Mouse (Mus musculus) gastrocnemius, postnatal 36 days (tissue): ENCODE data around the gene Dlx2. TPM values are rescaled to one million over a fixed set of nuclear protein-coding genes. Genes with fewer than 3 reads are reported as not detected.

Source experiments
- DNase-seq, 2 experiments: peaks; one replicate each; pipeline ENCODE4 v3.0.0; 2022
- intact Hi-C: fragments of 180-260 bp; cut with DNase I; formaldehyde crosslinking; loops from one replicate; pipeline ENCODE4 v1.15.1; 2025
- total RNA-seq, 2 experiments: library from RNA; stranded (reverse); gene quantifications; 2 replicates each; pipeline ENCODE4 v1.2.3; 2021

Gene Dlx2
- total RNA-seq, 2 experiments from 2014 or later, result not detected

DNA sequence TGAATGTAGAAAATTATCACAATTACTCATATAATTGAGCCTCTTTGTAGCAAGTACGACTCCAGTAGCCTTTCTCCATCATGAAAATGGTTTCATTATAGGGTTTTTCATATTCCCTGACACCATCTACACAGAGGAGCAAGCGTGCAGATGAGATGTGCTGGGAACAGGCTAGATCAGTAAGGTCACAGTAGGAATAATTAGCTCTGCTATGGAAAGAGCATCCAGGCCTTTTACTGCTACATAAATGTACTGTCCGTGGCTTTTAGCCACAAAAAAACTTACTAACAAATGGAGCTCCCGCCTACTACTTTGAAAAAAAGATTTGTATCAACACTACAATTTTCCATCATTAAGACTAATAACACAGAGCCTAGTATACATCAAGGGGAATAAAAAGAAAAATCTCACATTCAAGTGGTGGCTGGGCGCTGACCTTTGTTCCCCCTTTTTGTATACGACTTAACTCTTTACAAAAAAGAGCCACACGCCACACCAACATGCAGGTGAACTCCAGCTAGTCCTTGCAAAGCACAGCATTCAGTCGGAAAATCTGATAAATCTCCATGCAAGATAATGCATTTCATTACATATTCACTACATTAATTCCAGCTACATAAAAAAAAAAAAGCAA is 29.0 kb downstream of the Dlx2 start:
- intact Hi-C loops, result no loop called here
- DNase-seq, result no peak

DNA sequence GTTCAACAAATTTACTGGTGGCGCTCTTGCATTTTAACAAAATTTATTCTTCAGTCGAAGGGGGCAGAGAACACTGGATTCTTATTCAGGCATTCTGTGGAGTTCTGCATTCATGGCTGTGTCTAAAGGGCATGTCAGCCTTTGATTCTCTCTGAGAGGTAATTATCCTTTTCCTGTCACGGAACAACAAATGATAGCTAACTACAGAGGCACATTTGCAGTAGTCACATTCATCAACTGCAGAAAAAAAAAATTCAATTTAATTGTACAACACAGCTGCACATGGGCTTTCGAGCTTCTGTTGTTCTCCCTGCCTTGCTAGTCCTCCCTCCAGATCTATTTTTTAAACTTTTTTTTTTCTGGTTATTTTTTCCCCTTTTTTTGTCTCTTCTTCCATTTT is 29.6 kb downstream of the Dlx2 start:
- intact Hi-C loops, result no loop called here
- DNase-seq, result no peak

DNA sequence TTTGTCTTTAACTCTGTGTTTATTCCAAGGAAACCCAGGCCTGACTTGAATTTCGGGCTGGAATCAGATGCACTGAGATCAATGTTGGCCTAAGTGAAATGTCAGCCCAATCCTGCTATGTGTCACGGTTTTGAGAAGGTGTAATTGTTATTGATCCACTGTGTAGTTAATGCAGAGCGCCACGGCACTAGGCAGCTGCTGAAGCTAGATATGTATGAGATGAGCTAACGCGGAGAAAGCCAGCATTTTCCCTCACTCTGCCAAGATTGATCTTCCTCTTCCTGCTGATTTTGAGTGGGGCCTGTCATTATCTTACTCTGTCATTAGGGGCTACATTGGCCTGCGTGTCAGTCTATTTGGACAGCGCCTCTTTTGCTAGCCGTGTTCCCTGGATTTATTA is 34.2 kb downstream of the Dlx2 start:
- intact Hi-C loops, result no loop called here
- DNase-seq, result no peak

DNA sequence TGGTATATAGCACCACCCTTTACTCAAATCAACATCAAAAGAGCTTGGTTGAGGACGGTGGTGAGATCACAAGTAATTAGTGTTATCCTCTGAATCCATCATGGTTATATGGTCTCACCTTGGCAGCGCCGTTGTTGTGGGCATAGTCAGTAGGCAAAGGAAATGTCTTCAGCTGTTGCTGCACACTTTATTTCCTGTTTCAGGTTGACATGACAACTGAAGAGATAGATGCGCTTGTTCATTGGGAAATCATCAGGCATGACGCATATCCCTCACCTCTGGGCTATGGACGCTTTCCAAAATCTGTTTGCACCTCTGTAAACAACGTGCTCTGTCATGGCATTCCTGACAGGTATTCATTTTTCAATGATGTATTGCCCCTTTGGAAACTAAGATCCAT is 35.3 kb downstream of the Dlx2 start:
- intact Hi-C loops, result no loop called here
- no peak for DNase-seq

DNA sequence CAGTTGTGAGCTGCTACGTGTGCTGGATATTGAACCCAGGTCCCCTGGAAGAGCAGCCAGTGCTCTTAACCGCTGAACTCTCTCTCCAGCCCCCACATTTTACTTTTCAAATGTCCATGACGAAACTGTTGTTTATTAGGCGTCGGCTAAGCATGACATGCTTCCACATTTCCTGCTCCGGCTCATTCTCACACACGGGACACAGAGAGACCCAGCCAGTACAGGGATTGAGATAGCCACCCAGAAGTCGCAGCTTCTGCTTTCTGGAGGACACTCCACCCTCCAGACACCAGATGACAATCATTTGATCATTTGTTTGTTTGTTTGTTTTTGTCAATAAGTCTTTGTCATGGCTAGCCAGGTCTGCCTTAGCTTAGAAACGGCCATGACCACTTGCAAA is 41.7 kb downstream of the Dlx2 start:
- no peak for DNase-seq

DNA sequence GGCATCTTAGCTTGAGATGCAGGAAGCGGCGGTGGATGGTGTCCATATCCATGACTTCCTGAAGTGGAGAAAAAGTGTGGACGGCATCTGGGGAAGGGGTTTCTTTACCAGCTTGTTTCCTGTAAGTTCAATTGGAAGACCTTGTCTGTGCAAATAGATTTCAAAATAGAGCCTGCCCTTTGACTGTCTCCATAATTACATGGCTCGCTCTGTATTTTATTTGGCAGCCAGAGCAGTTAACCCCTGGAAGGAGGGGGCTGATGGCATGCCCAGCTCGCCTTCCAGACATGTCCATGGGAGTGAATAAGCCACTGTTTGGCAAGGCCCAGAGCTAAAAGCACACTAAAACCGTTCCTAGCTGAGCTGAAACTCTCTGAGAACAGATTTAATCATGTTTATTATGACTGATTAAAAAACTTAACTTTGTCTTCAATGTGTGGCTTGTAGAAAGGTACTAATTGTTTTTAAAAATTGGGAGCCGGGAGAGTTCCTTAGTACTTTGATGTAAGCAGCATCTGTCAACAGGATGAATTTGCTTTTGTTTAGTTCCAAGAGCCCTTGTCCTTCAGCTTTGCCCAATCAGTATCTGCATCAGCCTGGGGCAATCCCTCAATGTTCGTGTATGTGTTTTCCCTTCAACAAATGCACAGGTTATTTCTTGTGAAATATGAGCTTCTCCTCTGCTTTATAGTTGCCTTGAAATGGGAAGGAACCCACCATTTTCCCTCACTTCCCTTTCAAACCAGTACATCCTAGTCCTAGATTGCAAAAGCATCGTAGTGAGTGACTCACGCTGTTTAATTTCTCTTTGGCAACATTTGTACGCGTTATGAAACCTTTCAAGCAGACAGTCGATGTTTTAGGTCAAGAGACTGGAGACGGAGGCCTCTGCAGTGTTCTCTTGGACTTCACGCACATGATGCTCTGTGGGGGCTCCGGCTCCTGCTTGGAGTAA is 47.0 kb downstream of the Dlx2 start:
- DNase-seq, result no peak
- intact Hi-C loops, result no loop called here

More for the DNA sequence above, 41.7 kb downstream of the Dlx2 start:
- intact Hi-C loops, result no loop called here

DNA sequence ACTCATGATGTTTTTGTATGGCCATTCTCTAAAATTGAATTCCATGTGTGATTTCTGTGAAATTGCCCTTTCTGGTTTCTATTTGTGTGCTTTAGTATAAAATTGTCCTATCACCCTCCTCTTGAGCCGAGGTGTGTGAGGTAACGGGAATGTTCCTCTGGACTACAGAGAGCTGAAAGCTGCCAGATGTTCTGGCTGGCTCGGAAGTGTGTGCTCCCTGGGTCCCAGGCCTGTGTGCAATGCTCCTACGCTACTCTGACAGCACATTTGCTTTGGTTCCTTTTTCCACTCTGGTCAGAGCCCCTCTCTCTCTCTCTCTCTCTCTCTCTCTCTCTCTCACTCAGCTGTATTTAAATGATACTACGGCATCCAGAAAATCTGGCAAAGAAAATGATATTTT is 49.4 kb downstream of the Dlx2 start:
- intact Hi-C loops, result no loop called here
- DNase-seq, result no peak

DNA sequence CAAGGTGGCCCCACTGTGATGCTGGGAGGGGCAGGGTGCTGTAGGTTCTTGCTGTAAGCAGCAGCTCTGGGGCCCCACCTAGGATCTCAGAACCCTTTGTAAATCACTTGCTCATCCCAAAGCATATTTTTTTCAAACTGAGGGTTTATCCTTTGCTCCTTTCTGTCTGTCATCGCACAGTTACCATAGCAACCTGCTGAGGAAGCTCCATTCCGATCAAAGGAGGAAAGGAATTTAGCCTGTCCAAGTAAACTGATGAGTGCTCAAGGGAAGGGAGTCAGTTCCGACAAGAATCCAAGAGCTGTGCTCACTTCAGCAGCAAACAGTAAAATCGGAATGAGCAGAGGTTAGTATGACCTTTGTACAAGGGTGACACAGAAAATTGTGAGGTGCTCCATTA is 51.6 kb downstream of the Dlx2 start:
- DNase-seq, result no peak
- intact Hi-C loops, result no loop called here

DNA sequence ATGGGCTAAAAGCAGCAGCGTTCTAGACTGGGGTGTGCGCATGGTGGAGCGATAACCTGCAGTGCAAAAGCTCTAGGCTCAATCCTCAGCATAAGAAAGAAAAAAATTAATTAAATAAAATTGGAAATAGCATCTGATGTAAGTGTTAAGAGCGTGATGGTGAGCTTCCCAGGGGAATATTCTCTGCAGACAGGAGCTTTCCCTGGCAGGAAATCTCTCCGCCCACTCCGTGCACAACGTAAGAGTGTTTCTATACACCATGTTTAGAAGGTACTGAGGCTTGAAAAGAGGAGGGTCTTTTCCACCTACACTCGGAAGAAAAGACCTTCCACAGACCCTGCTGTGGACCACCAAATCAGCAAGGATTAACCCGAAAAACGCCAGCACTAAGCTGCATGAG is 52.1 kb downstream of the Dlx2 start:
- no peak for DNase-seq
- intact Hi-C loops, result no loop called here

Other genes with a start within 250 kb of the Dlx2 start
- 100 to 1,000 TPM; 386 to 403 TPM for gene Slc25a12, start 179.0 kb downstream of the Dlx2 start, total RNA-seq
- gene Hat1, start 157.8 kb downstream of the Dlx2 start, total RNA-seq, result 10 to 100 TPM; 16.0 to 17.0 TPM
- 10 to 100 TPM; 27.3 to 29.6 TPM for gene Metap1d, start 93.5 kb downstream of the Dlx2 start, total RNA-seq
- gene Dlx1, start 18.6 kb downstream of the Dlx2 start, total RNA-seq, result not detected
- gene Itga6, start 198.9 kb upstream of the Dlx2 start, total RNA-seq, result 10 to 100 TPM; 14.6 to 17.8 TPM